Mouse (Mus musculus) heart, adult 2 months (tissue): ENCODE results near the gene Wipf1. TPM values are rescaled to one million over a fixed set of nuclear protein-coding genes. Genes with fewer than 3 reads are reported as not detected.
"Not testable (repeated sequence)": the region's sequence is repeated elsewhere in the genome, so short reads cannot be mapped to it uniquely, and the experiment has no call there.

Source experiments
- DNase-seq, 2 experiments: peaks; one replicate each; pipeline ENCODE4 v3.0.0; 2021
- H3K27ac ChIP-seq: fragments of 200-600 bp; 2 replicates; pipeline ENCODE4 v1.8.1; 2022
- H3K27me3 ChIP-seq: fragments of 200-500 bp; 2 replicates; pipeline ENCODE4 v1.6.1; 2012; ENCODE audit warnings: mild to moderate bottlenecking, low read length, inconsistent platforms, mixed read lengths; ENCODE audit not compliant: control insufficient read depth, insufficient read depth
- H3K36me3 ChIP-seq: fragments of 200-500 bp; 2 replicates; pipeline ENCODE4 v1.6.1; 2012; ENCODE audit warnings: low read length, inconsistent platforms; ENCODE audit not compliant: control insufficient read depth, insufficient read depth
- H3K4me1 ChIP-seq: fragments of 200-500 bp; 2 replicates; pipeline ENCODE4 v1.6.1; 2011; ENCODE audit warnings: low read length; ENCODE audit not compliant: control insufficient read depth, insufficient read depth
- H3K4me3 ChIP-seq: fragments of 200-600 bp; 2 replicates; pipeline ENCODE4 v1.8.1; 2022
- H3K79me2 ChIP-seq: fragments of 200-500 bp; replicated peaks from 2 replicates; pipeline ENCODE4 v1.6.1; 2012; ENCODE audit warnings: mild to moderate bottlenecking, inconsistent platforms, low read length, moderate library complexity, mixed read lengths; ENCODE audit not compliant: control insufficient read depth, insufficient read depth
- H3K9ac ChIP-seq: fragments of 200-500 bp; 2 replicates; pipeline ENCODE4 v1.6.1; 2012; ENCODE audit warnings: low read depth, mild to moderate bottlenecking, control low read depth, inconsistent platforms, low read length, mixed read lengths
- CTCF ChIP-seq: fragments of 200-600 bp; IDR thresholded peaks from 2 replicates; pipeline ENCODE4 v1.8.1; 2022; ENCODE audit warnings: antibody characterized with exemption, mild to moderate bottlenecking, moderate library complexity
- EP300 ChIP-seq: fragments of 200-500 bp; IDR thresholded peaks from 2 replicates; pipeline ENCODE4 v1.6.1; 2011; ENCODE audit warnings: low read depth, low read length, control low read depth; ENCODE audit not compliant: insufficient read depth
- POLR2A ChIP-seq: fragments of 200-500 bp; IDR thresholded peaks from 2 replicates; pipeline ENCODE4 v1.6.1; 2011; ENCODE audit warnings: mild to moderate bottlenecking, low read depth, low read length, control low read depth; ENCODE audit not compliant: insufficient read depth
- WGBS: fragments of 180-500 bp; shearing (Covaris S2); methylation state at CpG from one replicate; pipeline ENCODE4 v1.1.7; 2018; 5-methylcytosine and 5-hydroxymethylcytosine counted together
- intact Hi-C: fragments of 180-260 bp; cut with DNase I; formaldehyde crosslinking; loops from one replicate; pipeline ENCODE4 v1.15.1; 2025
- polyA plus RNA-seq: library from polyadenylated mRNA; depleted of rRNA; stranded (reverse); fragments of >200 nt; gene quantifications from 2 replicates; pipeline ENCODE4 v1.2.3, GENCODE M21; 2012
- total RNA-seq, 2 experiments: library from RNA; stranded (reverse); gene quantifications; 2 replicates each; pipeline ENCODE4 v1.2.3; 2021

Gene Wipf1
- total and polyA plus RNA-seq, 3 experiments: 6.6 to 17.0 (median 12.9) TPM

- TF ChIP-seq CTCF: peak; percentile 56
- no peak for TF ChIP-seq EP300
- no peak for TF ChIP-seq POLR2A
- Histone ChIP-seq H3K79me2 (no peaks in the 10 kb centered on the region), H3K4me3 (no peak overlapping the region), H3K27ac (no peak overlapping the region), H3K4me1 (peaks cover 4% of the 10 kb centered on the region), H3K36me3 (no peaks in the 10 kb centered on the region), H3K27me3 (no peaks in the 10 kb centered on the region), H3K9ac (no peak overlapping the region)
- no peak for DNase-seq
- WGBS: 5% methylated on average over 8 of the region's 8 CpGs
- intact Hi-C loops: no loop called here
Measured at GRCm38 (mm10) chr2:73561665-73562063, 32.1 kb upstream of the Wipf1 start.

- WGBS: 3% methylated on average over 20 of the region's 23 CpGs
- intact Hi-C loops: no loop called here
- no peak overlapping the region for H3K9ac ChIP-seq
Measured at GRCm38 (mm10) chr2:73560899-73561664, 31.5 kb upstream of the Wipf1 start.

GRCm38 (mm10) chr2:73560445-73560844 lies 30.9 kb upstream of the Wipf1 start:
- whole genome bisulfite sequencing: 63% methylated on average over 7 of the region's 7 CpGs
- H3K4me3 ChIP-seq: no peak overlapping the region
- H3K27me3 ChIP-seq: no peaks in the 10 kb centered on the region
- H3K9ac ChIP-seq: no peak overlapping the region
- H3K36me3 ChIP-seq: no peaks in the 10 kb centered on the region
- no peak for TF ChIP-seq POLR2A
- H3K79me2 ChIP-seq: no peaks in the 10 kb centered on the region
- H3K4me1 ChIP-seq: peaks cover 4% of the 10 kb centered on the region
- intact Hi-C loops: no loop called here
- no peak for DNase-seq
- no peak overlapping the region for H3K27ac ChIP-seq

More at GRCm38 (mm10) chr2:73560899-73561664, 31.5 kb upstream of the Wipf1 start:
- Histone ChIP-seq H3K36me3 (no peaks in the 10 kb centered on the region), H3K4me3 (no peak overlapping the region), H3K4me1 (peaks cover 4% of the 10 kb centered on the region), H3K27me3 (no peaks in the 10 kb centered on the region), H3K79me2 (no peaks in the 10 kb centered on the region), H3K27ac (no peak overlapping the region)
- DNase-seq: no peak
- TF ChIP-seq CTCF: no peak
- no peak for TF ChIP-seq EP300
- no peak for TF ChIP-seq POLR2A

GRCm38 (mm10) chr2:73557956-73558355 lies 28.4 kb upstream of the Wipf1 start:
- H3K36me3 ChIP-seq: no peaks in the 10 kb centered on the region
- H3K27ac ChIP-seq: no peak overlapping the region
- 79% methylated on average over 8 of the region's 8 CpGs for WGBS
- H3K4me1 ChIP-seq: peaks cover 4% of the 10 kb centered on the region
- intact Hi-C loops: no loop called here
- no peaks in the 10 kb centered on the region for H3K79me2 ChIP-seq
- no peaks in the 10 kb centered on the region for H3K27me3 ChIP-seq
- H3K9ac ChIP-seq: no peak overlapping the region
- DNase-seq: no peak
- H3K4me3 ChIP-seq: no peak overlapping the region
- TF ChIP-seq CTCF (no peak), EP300 (no peak), POLR2A (no peak)

- H3K4me3 ChIP-seq, H3K79me2 ChIP-seq, H3K9ac ChIP-seq, DNase-seq, H3K27me3 ChIP-seq, H3K4me1 ChIP-seq, intact Hi-C loops, H3K36me3 ChIP-seq, H3K27ac ChIP-seq: not testable (repeated sequence)
- 97% methylated on average over 3 of the region's 3 CpGs for WGBS
Measured at GRCm38 (mm10) chr2:73557061-73557460, 27.5 kb upstream of the Wipf1 start.

GRCm38 (mm10) chr2:73554389-73554788 lies 24.9 kb upstream of the Wipf1 start:
- H3K36me3 ChIP-seq: no peaks in the 10 kb centered on the region
- no peaks in the 10 kb centered on the region for H3K27me3 ChIP-seq
- intact Hi-C loops: no loop called here
- no peak overlapping the region for H3K27ac ChIP-seq
- H3K9ac ChIP-seq: no peak overlapping the region
- no peak overlapping the region for H3K4me3 ChIP-seq
- H3K79me2 ChIP-seq: no peaks in the 10 kb centered on the region
- DNase-seq: no peak
- 73% methylated on average over 3 of the region's 3 CpGs for WGBS
- H3K4me1 ChIP-seq: no peaks in the 10 kb centered on the region; the same call in 1 of the 2 replicates
- TF ChIP-seq CTCF: no peak
- TF ChIP-seq EP300: no peak
- TF ChIP-seq POLR2A: no peak
